Mouse (Mus musculus) cortical plate, adult 2 months (tissue): ENCODE measurements around the gene Itpripl1.
"Not testable (repeated sequence)": the region's sequence is repeated elsewhere in the genome, so short reads cannot be mapped to it uniquely, and the experiment has no call there.

ENCODE experiments used
- CTCF ChIP-seq: fragments of 200-500 bp; IDR thresholded peaks from 2 replicates; pipeline ENCODE4 v1.5.1; 2011; ENCODE audit warnings: mild to moderate bottlenecking, control low read depth, low read length; ENCODE audit not compliant: insufficient read depth; ENCODE audit errors: extremely low read depth
- POLR2A ChIP-seq: fragments of 200-500 bp; IDR thresholded peaks from 2 replicates; pipeline ENCODE4 v1.6.1; 2011; ENCODE audit warnings: mild to moderate bottlenecking, low read length, control low read depth; ENCODE audit not compliant: insufficient read depth; ENCODE audit errors: extremely low read depth

DNA sequence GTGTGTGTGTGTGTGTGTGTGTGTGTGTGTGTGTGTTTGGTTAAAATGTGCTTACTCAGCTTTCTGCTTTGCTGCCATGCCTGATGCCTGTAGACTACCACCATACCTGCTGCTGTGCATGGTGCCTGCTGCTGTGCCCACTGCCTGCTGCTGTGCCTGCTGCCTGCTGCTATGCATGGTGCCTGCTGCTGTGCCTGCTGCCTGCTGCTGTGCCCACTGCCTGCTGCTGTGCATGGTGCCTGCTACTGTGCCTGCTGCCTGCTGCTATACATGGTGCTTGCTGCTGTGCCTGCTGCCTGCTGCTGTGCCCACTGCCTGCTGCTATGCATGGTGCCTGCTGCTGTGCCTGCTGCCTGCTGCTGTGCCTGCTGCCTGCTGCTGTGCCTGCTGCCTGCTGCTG, 53.1 kb downstream of the Itpripl1 start:
- not testable (repeated sequence) for TF ChIP-seq POLR2A, CTCF
